Mouse (Mus musculus): ENCODE data around the gene Slco4c1. TPM values are rescaled to one million over a fixed set of nuclear protein-coding genes. Genes with fewer than 3 reads are reported as not detected.

Gene Slco4c1
- not detected for total RNA-seq (2021)

GRCm38 (mm10) chr1:96871528-96872360 lies at the start of gene Slco4c1:
Slco4c1 (minus strand) TSS chr1:96872171.
- no peak for DNase-seq (ENCODE audit: low spot score)
- intact Hi-C loops (cut with DNase I) = no loop called here

DNA sequence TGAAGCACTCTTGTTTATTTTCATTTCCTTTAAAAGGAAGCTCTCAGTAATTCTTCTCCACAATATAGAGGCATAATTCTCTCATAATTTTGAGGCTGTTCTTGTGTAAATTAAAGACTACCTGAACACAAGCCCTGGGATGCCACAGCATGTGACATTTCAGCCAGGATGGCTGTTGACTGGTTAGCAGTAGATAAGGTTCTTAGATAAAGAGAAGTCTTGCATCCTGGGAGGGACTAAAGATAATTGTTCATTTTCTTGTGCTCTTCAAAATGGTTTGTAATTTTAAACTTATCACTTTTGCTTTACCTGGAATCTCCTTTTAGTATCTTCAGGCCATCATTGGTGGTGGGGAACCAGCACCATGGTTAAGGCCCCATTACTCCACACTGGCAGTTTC lies 45.4 kb upstream of the Slco4c1 start:
- DNase-seq (ENCODE audit: low spot score) = no peak
- intact Hi-C loops (cut with DNase I) = no loop called here

DNA sequence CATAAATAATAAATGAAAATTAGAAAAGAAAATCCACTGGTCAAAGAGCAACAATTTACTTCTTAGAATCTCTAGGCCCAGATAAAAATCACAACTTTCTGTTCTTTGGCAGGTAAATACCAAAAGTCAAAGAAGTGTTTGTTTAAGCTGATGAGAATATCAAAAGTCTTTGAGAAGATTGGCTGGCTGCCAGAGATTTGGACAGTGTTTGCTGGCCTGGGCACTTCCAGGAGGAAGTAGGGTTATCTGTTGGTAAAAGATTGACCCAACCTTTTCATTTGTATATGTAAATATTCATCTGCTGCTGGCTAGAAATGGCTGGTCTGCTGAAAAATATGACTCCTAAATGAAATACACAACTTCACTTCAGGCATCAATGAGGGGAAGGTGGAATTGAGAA lies 11.8 kb upstream of the Slco4c1 start:
- DNase-seq (ENCODE audit: low spot score) = no peak
- intact Hi-C loops (cut with DNase I) = no loop called here

DNA sequence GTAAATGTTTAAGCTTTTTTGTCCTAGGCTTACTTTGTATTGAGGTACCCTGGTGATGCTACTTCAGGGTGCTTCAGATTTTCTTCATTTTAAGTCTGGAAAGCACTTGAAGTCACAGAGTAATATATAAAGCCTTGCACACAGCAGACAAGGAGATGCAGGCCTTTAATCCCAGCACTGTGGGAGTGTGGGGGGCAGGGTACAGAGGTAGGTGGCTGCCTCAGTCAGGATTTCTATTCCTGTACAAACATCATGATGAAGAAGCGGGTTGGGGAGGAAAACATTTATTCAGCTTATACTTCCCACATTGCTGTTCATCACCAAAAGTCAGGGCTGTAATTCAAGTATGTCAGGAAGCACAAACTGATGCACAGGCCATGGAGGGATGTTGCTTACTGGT lies 6.6 kb upstream of the Slco4c1 start:
- intact Hi-C loops (cut with DNase I) = no loop called here
- no peak for DNase-seq (ENCODE audit: low spot score)

DNA sequence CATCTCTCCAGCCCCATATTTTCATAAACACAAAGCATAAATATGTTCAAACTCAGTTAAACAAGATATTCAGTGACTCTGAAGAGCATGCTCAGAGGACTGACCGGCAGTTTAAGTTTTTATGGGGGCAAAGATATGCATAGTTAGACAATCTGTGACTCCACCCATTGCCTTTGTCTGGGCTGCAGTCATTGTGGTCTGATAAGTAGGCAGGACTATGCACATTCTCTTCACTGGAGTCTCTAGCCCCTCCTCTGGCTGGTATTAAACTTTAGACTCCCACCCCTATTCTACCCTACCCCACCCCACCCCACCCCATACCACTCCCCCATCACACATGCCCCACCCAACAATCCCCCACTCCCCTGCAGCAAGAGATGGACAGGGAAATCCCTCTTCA lies 4.1 kb upstream of the Slco4c1 start:
- no peak for DNase-seq (ENCODE audit: low spot score)
- intact Hi-C loops (cut with DNase I) = no loop called here

- no peak for DNase-seq (ENCODE audit: low spot score)
- intact Hi-C loops (cut with DNase I) = no loop called here
These were observed 2.7 kb upstream of the Slco4c1 start for GRCm38 (mm10) chr1:96874636-96875035.

- no peak for DNase-seq (ENCODE audit: low spot score)
- intact Hi-C loops (cut with DNase I) = no loop called here
These were observed 356 bp upstream of the Slco4c1 start for GRCm38 (mm10) chr1:96872361-96872693.

DNA sequence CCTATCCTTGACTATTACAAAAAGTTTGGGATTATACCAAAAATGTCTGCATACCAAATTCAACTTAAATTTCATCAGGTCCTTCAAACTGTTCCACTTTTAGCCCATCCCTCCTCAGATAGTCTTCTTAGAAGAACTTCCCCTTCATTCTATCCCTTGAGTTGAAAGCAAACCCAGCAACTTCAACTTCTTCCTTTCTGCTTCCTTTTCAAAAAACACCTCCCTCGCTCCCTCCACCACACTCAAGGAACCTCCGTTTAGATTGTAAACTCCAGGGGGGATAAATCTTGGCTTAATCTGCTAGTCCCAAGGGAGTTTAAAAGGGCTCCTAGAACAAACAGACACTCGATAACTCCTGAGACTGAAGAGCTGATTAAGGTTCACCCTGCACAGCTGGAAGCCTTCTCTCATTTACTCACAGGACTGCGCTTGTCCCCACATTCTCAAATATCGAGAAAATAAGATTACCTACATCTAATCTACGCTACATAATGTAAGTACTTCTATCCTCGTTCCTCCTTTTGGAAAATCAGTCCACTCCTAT lies 1.1 kb downstream of the Slco4c1 start:
- intact Hi-C loops (cut with DNase I) = no loop called here
- DNase-seq (ENCODE audit: low spot score) = no peak

- DNase-seq (ENCODE audit: low spot score) = no peak
- intact Hi-C loops (cut with DNase I) = no loop called here
These were observed 3.2 kb downstream of the Slco4c1 start for GRCm38 (mm10) chr1:96868722-96869121.

GRCm38 (mm10) chr1:96866002-96866401 lies 6.0 kb downstream of the Slco4c1 start:
- intact Hi-C loops (cut with DNase I) = no loop called here
- no peak for DNase-seq (ENCODE audit: low spot score)

GRCm38 (mm10) chr1:96864120-96864519 lies 7.9 kb downstream of the Slco4c1 start:
- DNase-seq (ENCODE audit: low spot score) = no peak
- intact Hi-C loops (cut with DNase I) = no loop called here

- no peak for DNase-seq (ENCODE audit: low spot score)
- intact Hi-C loops (cut with DNase I) = no loop called here
These were observed 11.8 kb downstream of the Slco4c1 start for GRCm38 (mm10) chr1:96859995-96860684.

DNA sequence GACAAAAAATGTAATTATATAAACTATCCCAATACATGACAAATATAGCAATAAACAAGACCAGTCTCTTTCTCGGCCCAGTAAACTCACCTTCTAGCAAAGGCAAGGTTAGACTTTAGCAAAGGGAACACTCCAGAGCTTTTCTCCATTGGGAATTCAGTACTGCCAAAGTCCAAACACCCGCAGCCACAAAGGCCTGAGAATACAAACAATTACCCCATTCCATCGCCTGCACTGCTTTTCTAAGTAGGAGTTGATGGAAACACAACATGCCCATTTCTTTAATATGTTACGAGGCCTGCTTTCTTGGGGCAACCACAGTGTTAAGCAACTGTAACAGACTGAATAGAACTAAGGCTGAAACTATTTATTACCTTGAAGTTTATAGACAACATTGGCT lies 18.4 kb downstream of the Slco4c1 start:
- DNase-seq (ENCODE audit: low spot score) = no peak
- intact Hi-C loops (cut with DNase I) = no loop called here

DNA sequence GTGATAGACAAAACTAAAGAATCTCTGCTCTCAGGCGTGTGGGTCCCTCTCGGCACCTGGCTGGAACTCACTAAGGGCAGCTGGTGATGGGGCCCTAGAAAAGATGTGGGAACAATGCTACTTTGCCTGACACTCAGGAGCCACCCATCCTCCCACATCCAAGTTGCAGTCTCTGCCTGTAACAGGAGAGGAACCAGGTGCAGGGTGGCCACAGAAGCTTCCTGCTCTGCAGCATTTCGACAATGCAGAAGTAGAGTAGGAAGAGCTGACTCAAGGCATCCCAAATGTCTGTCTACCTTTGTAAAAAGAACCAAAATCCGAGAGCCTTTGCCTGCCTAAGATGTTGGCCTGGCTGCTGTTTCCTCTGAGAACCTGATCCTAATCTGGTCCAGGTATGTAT lies 22.9 kb downstream of the Slco4c1 start:
- intact Hi-C loops (cut with DNase I) = loop anchor here (5.0 kb wide), 1 partner anchor 168 kb away; no protein-coding TSS in a partner anchor
- no peak for DNase-seq (ENCODE audit: low spot score)

DNA sequence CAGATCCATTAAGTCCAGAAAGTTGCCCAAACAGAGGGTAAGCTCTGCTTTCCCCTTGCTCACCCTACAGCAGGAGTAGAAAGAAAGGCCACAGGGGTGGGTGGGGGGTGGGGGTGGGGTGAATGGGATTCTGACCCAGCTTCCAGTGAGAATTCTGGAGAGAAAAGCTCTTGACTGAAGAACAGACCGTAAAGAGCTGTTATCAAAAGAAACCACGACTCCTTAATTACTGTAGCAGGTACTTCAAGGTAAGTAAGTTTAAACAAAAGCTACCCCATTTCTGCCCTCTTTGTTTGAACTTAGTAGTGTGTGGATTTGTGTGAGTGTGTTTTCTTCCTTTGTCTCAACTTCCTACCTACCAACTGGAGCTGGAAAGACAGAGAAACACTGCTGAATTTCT lies 23.4 kb downstream of the Slco4c1 start:
- DNase-seq (ENCODE audit: low spot score) = no peak
- intact Hi-C loops (cut with DNase I) = loop anchor here (5.0 kb wide), 1 partner anchor 169 kb away; no protein-coding TSS in a partner anchor

GRCm38 (mm10) chr1:96846727-96847126 lies 25.2 kb downstream of the Slco4c1 start:
- no peak for DNase-seq (ENCODE audit: low spot score)
- intact Hi-C loops (cut with DNase I) = loop anchor here (5.0 kb wide), 1 partner anchor 171 kb away; no protein-coding TSS in a partner anchor

- no peak for DNase-seq (ENCODE audit: low spot score)
- intact Hi-C loops (cut with DNase I) = no loop called here
These were observed 66.7 kb downstream of the Slco4c1 start for GRCm38 (mm10) chr1:96805287-96805727.

GRCm38 (mm10) chr1:96801595-96801994 lies 70.4 kb downstream of the Slco4c1 start:
- no peak for DNase-seq (ENCODE audit: low spot score)

GRCm38 (mm10) chr1:96794690-96795089 lies 77.3 kb downstream of the Slco4c1 start:
- no peak for DNase-seq (ENCODE audit: low spot score)
- intact Hi-C loops (cut with DNase I) = no loop called here

More at GRCm38 (mm10) chr1:96801595-96801994, 70.4 kb downstream of the Slco4c1 start:
- intact Hi-C loops (cut with DNase I) = no loop called here

DNA sequence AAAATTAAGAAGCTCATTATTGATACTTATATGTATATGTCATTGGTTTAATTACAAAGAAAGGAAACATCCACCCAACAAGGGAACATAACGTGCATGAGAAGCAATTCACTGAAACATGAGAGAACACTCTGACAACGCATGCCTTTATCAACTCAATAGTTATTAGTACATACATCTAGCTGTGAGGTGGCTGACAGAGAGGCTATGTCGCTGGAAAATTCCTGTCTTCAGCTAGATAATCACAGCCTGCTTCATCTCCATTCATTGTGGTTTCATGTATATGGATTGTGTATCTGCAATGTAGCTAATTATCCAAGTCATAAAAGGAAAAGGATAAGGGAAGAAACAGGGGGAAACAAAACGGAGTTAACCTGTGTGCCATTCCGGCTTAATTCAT lies 77.7 kb downstream of the Slco4c1 start:
- no peak for DNase-seq (ENCODE audit: low spot score)

GRCm38 (mm10) chr1:96789268-96789667 lies 82.7 kb downstream of the Slco4c1 start:
- intact Hi-C loops (cut with DNase I) = no loop called here
- DNase-seq (ENCODE audit: low spot score) = no peak

More for the DNA sequence above, 77.7 kb downstream of the Slco4c1 start:
- intact Hi-C loops (cut with DNase I) = no loop called here

All from heart, postnatal 25 days (tissue).